Mouse (Mus musculus): ENCODE data around the gene Aaas.

GRCm38 (mm10) chr15:102362648-102363047, 12.1 kb upstream of the Aaas start:
- TF ChIP-seq CTCF (IDR thresholded peaks at IDR 0.05; ENCODE audit: insufficient read depth, low read depth, low read length) (no peak), POLR2A (IDR thresholded peaks at IDR 0.05; ENCODE audit: insufficient read depth, low read depth, low read length) (no peak)

Measured in olfactory bulb, adult 2 months (tissue).